In the genomic region with DNA sequence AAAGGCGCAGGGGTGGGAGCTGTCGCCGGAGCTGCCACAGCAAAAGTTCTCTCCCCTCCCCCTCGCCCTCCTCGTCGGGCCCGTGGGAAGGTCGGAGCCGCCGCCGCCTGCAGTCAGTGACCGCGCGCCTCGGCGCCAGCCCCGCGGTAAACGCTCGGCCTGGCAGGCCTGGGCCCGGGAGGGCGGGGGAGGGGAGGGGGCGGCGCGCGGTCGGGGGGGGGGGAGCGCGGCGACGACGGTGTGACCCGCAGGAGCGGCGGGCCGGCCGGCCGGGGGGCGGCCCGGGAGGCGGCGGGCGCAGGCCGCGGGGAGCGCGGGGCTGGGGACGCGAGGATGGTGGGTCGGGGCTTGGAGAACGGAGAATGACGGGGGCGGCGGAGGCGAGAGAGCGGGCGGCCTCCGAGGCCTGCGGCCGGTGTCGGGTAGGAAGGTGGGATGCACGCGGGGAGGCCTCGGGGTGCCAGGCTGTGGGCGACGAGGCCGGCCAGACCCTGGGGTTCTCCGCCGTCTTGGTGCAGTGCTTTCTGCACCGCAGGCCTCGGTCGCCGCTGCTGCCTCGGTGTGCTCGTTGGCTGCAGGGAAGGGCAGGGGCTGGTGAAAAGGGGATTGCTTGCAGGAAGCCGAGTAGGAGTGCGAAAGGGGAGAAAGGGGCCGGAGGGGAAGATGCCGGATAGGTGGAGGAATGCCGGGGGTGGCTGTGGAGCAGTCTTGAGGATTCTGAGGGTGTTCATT, we compare ENCODE assay signal across 8 mouse cellular contexts. TPM values are rescaled to one million over a fixed set of nuclear protein-coding genes. Genes with fewer than 3 reads are reported as not detected.
DNase-seq lines count a peak whose midpoint lies in the region; ATAC-seq lines count a peak whose summit lies in the region.

No protein-coding gene starts in this region.

- peak; percentile 66 for DNase-seq in Muller cell, postnatal 12 days (ENCODE audit: inconsistent ontology term)
- peak; percentile 37 for DNase-seq in cerebellum, adult 11 months
- DNase-seq in heart, postnatal 14 days, result peak; percentile 51 to 52
- peak; percentile 28 to 56 for DNase-seq in layer of hippocampus, postnatal 14 days (ENCODE audit: low spot score in 2 of 2)
- peak; percentile 57 to 64 for DNase-seq in lung, postnatal 4 days
- DNase-seq in right cerebral cortex, postnatal 10 days (ENCODE audit: low spot score in 2 of 2), result peak; percentile 57 to 60
- DNase-seq in urinary bladder, postnatal 36 days (ENCODE audit: low spot score in 2 of 2), result peak; percentile 33

- under 1% methylated on average over 46 of the region's 80 CpGs for WGBS in forebrain, embryonic 13.5 days

- peak overlapping the region; percentile 98 for H3K9ac ChIP-seq in forebrain, embryonic 13.5 days

- no peaks in the 10 kb centered on the region for H3K9me3 ChIP-seq in forebrain, embryonic 13.5 days (replicated peaks)

- peak overlapping the region; percentile 91 for H3K4me3 ChIP-seq in forebrain, embryonic 13.5 days

- H3K27ac ChIP-seq in forebrain, embryonic 13.5 days, result peak overlapping the region; percentile 96

- peak overlapping the region; percentile 95 for H3K4me2 ChIP-seq in forebrain, embryonic 13.5 days

- ATAC-seq in forebrain, embryonic 13.5 days, result peak; percentile 84

- H3K4me1 ChIP-seq in forebrain, embryonic 13.5 days, result peaks cover 33% of the 10 kb centered on the region

- intact Hi-C loops in heart, postnatal 14 days (cut with DNase I), result loop anchor here (5.0 kb wide), 1 partner anchor 101 kb away; no protein-coding TSS in a partner anchor

- no peaks in the 10 kb centered on the region for H3K27me3 ChIP-seq in forebrain, embryonic 13.5 days

- H3K36me3 ChIP-seq in forebrain, embryonic 13.5 days (ENCODE audit: poor library complexity, severe bottlenecking), result 0 out of 2 replicates have a peak, but pooled peaks cover 3% of the 10 kb centered on the region

RNA-seq across cellular contexts. Expression of a gene that starts 0.4 kb away (rescaled TPM):
- 66.6 and 66.7 TPM in 2 replicates for polyA plus RNA-seq in forebrain, embryonic 13.5 days (2015; fragmentation: Nextera tagmentation; extraction: Ambion mirVana)
- total RNA-seq in heart, postnatal 14 days (2021), result 10 to 100 TPM; 46.5 to 48.6 TPM
- 100 to 1,000 TPM in 1 of 2 experiments, 10 to 100 TPM in 1; 93.6 to 101 TPM for total RNA-seq in layer of hippocampus, postnatal 14 days (2021)

Comparison
In these comparisons a context has a peak if more than half of its experiments do, and no peak if none do; other contexts are left out.
1. Peak in every context shown above with its lines: DNase-seq, ATAC-seq, H3K4me3 ChIP-seq and H3K27ac ChIP-seq.